Mouse (Mus musculus) intestine, postnatal 0 days (tissue): Measurements from ENCODE around the gene Pdzk1. TPM values are rescaled to one million over a fixed set of nuclear protein-coding genes. Genes with fewer than 3 reads are reported as not detected.
A peak's percentile ranks its signal among the peaks of the same experiment; 100 is the strongest.

Experiments
- ATAC-seq: fragments of 200-750 bp; cut with Nextera tagmentation; 2 replicates; pipeline ENCODE4 v1.8.0; 2017; ENCODE audit warnings: mild to moderate bottlenecking, moderate TSS enrichment, moderate library complexity
- H3K27ac ChIP-seq: fragments of 300-500 bp; sonication (generic); 2 replicates; pipeline ENCODE4 v1.5.1; 2014; ENCODE audit warnings: mild to moderate bottlenecking, low read depth, low read length, moderate library complexity
- H3K27me3 ChIP-seq: fragments of 300-500 bp; sonication (generic); replicated peaks from 2 replicates; pipeline ENCODE4 v1.6.1; 2014; ENCODE audit warnings: low read length, mixed read lengths; ENCODE audit not compliant: control insufficient read depth, insufficient read depth
- H3K36me3 ChIP-seq: fragments of 300-500 bp; sonication (generic); 2 replicates; pipeline ENCODE4 v1.6.1; 2014; ENCODE audit warnings: mild to moderate bottlenecking, moderate library complexity; ENCODE audit not compliant: control insufficient read depth, insufficient read depth
- H3K4me1 ChIP-seq: fragments of 300-500 bp; sonication (generic); replicated peaks from 2 replicates; pipeline ENCODE4 v1.6.1; 2014; ENCODE audit warnings: antibody characterized with exemption, low read length, mixed read lengths; ENCODE audit not compliant: control insufficient read depth, insufficient read depth
- H3K4me2 ChIP-seq: fragments of 300-500 bp; sonication (generic); replicated peaks from 2 replicates; pipeline ENCODE4 v1.6.1; 2014; ENCODE audit warnings: low read depth, mild to moderate bottlenecking, moderate library complexity
- H3K4me3 ChIP-seq: fragments of 300-500 bp; sonication (generic); 2 replicates; pipeline ENCODE4 v1.5.1; 2014; ENCODE audit warnings: low read depth, low read length
- H3K9ac ChIP-seq: fragments of 300-500 bp; sonication (generic); 2 replicates; pipeline ENCODE4 v1.6.1; 2014; ENCODE audit warnings: mild to moderate bottlenecking, low read depth, low read length
- H3K9me3 ChIP-seq: fragments of 300-500 bp; sonication (generic); 2 replicates; pipeline ENCODE4 v1.6.1; 2016; ENCODE audit warnings: mixed run types; ENCODE audit not compliant: control insufficient read depth
- CTCF ChIP-seq: sonication (generic); IDR thresholded peaks from 2 replicates; pipeline ENCODE4 v1.5.1; 2016; ENCODE audit warnings: low read depth, mild to moderate bottlenecking, control low read depth, antibody characterized with exemption, moderate library complexity
- WGBS: fragments of 180-500 bp; shearing (Covaris S2); extraction: QIAGEN DNeasy Blood & Tissue Kit; methylation state at CpG from one replicate; pipeline ENCODE4 v1.1.7; 2014; 5-methylcytosine and 5-hydroxymethylcytosine counted together
- polyA plus RNA-seq: library from polyadenylated mRNA; unstranded; fragments of >200 nt; fragmentation: Nextera tagmentation; extraction: Ambion mirVana; gene quantifications from 2 replicates; pipeline ENCODE4 v1.2.1, GENCODE M21; 2015

The Pdzk1 gene
- polyA plus RNA-seq, 1 experiment from 2014 or later, result 224 TPM

DNA sequence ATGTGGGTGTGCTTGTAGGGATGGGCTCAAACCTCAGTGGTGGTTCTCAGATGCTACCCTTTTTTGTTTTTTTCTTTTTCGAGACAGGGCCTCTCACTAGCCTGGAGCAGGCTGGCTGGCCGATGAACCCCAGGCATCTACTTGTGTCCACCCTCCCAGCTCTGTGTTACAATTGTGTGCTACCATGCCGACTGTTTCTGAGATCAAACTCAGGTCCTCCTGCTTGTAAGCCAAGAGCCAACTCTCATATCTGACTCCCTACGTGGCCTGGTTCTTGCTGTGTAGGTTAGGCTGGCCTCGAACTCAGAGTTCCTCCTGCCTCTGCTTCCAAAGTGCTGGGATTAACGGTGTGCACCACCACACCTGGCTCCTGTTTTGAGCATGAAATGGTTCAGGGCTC is 16.1 kb downstream of the Pdzk1 start:
- Histone ChIP-seq H3K36me3 (no peaks in the 10 kb centered on the region), H3K4me2 (no peak overlapping the region), H3K4me3 (no peak overlapping the region), H3K9me3 (no peaks in the 10 kb centered on the region), H3K27ac (no peak overlapping the region), H3K9ac (no peak overlapping the region), H3K4me1 (no peaks in the 10 kb centered on the region), H3K27me3 (no peaks in the 10 kb centered on the region)
- TF ChIP-seq CTCF, result no peak
- no peak for ATAC-seq
- 91% methylated on average over 6 of the region's 6 CpGs for WGBS

DNA sequence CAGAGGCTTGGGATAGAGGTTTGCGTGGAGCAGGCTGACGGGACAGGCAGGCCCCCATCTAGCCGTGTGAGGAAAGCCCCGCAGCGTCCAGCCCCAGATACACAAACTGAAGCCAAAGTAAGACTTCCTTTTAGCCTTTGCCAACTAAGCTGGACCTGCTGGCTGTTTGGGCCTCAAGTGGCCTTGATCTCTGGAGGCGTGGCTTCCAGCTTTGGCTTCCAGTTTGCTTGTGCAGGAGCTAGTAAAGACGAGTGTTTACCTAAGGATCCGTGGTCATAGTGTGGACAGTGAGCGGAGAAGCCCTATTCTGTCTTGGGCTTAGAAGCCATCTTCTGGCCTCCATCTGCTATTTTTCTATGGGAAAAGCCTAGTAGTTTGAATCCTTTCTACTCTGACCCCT is 16.7 kb downstream of the Pdzk1 start:
- Histone ChIP-seq H3K4me3 (no peak overlapping the region), H3K4me1 (no peaks in the 10 kb centered on the region), H3K9me3 (no peaks in the 10 kb centered on the region), H3K36me3 (peaks cover under 1% of the 10 kb centered on the region; the same call in 1 of the 2 replicates), H3K27ac (no peak overlapping the region), H3K4me2 (no peak overlapping the region), H3K9ac (no peak overlapping the region), H3K27me3 (no peaks in the 10 kb centered on the region)
- TF ChIP-seq CTCF, result no peak
- 55% methylated on average over 9 of the region's 9 CpGs for WGBS
- no peak for ATAC-seq

DNA sequence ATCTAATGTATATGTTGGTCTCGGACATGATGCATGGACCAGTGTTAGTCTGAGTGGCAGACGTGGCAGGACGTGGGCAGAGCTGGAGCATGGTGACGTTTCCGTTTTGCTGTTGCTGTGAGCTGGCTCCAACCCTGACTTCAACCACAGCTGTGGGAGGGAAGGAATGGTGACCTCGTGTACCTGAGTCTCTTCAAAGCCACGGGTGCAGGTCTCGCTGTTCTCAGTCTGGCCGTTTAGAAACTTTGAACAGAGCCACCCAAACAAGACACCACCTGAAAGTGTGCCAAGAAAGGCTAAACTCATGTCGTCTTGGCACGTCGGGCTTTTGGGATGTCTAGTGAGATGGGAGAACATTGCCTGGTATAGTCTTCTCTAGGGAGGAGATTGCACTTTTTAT is 17.9 kb downstream of the Pdzk1 start:
- H3K27me3 ChIP-seq, result no peaks in the 10 kb centered on the region
- no peak overlapping the region for H3K9ac ChIP-seq
- no peaks in the 10 kb centered on the region for H3K4me1 ChIP-seq
- no peak for TF ChIP-seq CTCF
- H3K36me3 ChIP-seq, result peaks cover 4% of the 10 kb centered on the region; the same call in 1 of the 2 replicates
- no peak overlapping the region for H3K27ac ChIP-seq
- H3K4me2 ChIP-seq, result no peak overlapping the region
- WGBS, result 88% methylated on average over 12 of the region's 12 CpGs
- ATAC-seq, result no peak
- no peaks in the 10 kb centered on the region for H3K9me3 ChIP-seq
- no peak overlapping the region for H3K4me3 ChIP-seq

DNA sequence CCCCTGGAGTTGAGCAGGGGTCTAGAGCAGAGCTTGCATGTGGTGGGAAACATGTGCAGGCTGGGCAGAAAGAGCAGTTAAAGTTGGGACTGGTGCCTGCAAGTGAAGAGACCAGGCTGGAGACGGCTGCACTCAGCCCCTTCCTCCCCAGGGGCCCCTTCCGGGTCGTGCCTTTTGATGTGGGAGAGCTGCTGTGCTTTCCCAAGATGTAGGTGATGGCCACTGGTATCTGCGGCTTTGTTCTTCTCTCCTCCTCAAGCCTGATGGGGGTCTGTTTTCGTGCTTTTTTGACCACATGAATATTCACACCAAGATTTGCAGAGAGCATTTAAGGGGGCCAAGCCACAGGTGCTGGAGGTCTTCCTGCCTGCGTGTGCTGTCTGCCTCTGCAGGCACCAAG is 18.6 kb downstream of the Pdzk1 start:
- 31% methylated on average over 6 of the region's 6 CpGs for WGBS
- Histone ChIP-seq H3K4me1 (no peaks in the 10 kb centered on the region), H3K27me3 (no peaks in the 10 kb centered on the region), H3K4me2 (no peak overlapping the region), H3K36me3 (peaks cover 4% of the 10 kb centered on the region; the same call in 1 of the 2 replicates), H3K27ac (no peak overlapping the region), H3K9ac (no peak overlapping the region), H3K4me3 (no peak overlapping the region), H3K9me3 (no peaks in the 10 kb centered on the region)
- no peak for TF ChIP-seq CTCF
- no peak for ATAC-seq

DNA sequence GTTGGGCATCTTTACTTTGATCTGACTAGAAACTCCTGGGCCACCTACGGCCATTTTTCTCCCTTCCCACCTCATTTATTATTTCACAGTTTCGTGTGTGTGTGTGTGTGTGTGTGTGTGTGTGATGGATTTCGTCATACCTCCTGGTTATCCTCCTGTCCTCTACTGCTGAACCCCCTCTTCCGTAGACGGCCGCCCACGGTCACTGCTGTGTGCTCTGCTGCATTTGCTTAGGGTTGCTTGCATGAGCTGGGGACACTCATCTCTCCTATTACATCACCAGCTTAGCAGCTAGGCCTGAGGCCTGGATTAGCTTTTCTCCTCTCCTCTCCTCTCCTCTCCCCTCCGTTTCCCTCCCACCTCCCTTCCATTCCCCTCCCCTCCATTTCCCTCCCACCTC is 19.4 kb downstream of the Pdzk1 start:
- H3K9ac ChIP-seq, result no peak overlapping the region
- TF ChIP-seq CTCF, result no peak
- H3K27me3 ChIP-seq, result no peaks in the 10 kb centered on the region
- H3K27ac ChIP-seq, result no peak overlapping the region
- H3K9me3 ChIP-seq, result no peaks in the 10 kb centered on the region
- WGBS, result 77% methylated on average over 7 of the region's 8 CpGs
- H3K4me2 ChIP-seq, result no peak overlapping the region
- H3K4me1 ChIP-seq, result no peaks in the 10 kb centered on the region
- H3K4me3 ChIP-seq, result no peak overlapping the region
- peaks cover 4% of the 10 kb centered on the region; the same call in 1 of the 2 replicates for H3K36me3 ChIP-seq
- no peak for ATAC-seq

DNA sequence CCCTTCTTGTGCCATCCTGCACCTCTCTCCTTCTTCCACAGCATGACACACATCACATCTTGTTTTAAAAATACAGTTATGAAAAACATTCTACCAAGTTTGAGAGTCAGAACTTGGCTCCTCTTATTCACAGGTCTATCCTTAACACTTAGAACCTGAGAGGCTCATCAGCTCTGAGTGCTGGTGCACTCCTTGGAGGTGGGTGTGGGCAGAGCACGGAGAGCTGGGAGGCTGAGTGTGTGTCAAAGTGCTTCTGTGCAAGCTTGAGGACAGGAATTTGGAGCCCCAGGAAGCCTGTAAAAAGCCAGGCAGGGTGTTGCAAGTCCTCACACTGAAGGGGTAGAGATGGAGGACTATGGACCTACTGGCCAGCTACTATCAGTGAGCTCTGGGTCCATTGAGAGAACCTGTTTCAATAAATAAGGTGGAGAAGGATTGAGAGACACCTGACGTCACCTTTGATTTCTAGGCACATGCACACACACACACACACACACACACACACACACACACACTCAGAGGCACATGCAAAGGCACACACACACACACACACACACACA is 20.2 kb downstream of the Pdzk1 start:
- Histone ChIP-seq H3K9ac (no peak overlapping the region), H3K27me3 (no peaks in the 10 kb centered on the region), H3K4me2 (no peak overlapping the region), H3K27ac (no peak overlapping the region), H3K4me3 (no peak overlapping the region), H3K4me1 (no peaks in the 10 kb centered on the region), H3K36me3 (peaks cover 4% of the 10 kb centered on the region; the same call in 1 of the 2 replicates), H3K9me3 (no peaks in the 10 kb centered on the region)
- WGBS, result 50% methylated on average over 2 of the region's 2 CpGs
- peak; percentile 63 for ATAC-seq
- TF ChIP-seq CTCF, result no peak

DNA sequence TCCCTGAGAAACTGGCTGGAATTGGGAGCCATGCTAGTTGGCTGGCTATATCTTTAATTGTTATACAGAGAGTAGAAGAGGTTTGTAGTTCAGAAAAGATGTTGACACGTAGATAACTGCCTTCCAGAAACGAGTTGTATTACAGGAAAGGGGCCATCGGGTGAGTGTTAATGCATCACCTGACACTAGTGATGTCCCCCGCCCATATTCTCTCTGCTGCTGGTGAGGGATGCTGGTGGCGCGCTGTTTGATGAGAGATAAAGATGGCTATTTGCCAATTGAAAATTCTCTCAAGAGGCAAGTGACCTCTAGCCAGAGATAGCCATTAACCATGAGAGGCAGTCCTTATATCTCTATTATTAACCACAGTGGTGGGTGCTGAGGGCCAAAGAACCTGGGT is 23.5 kb downstream of the Pdzk1 start:
- Histone ChIP-seq H3K36me3 (peaks cover 4% of the 10 kb centered on the region; the same call in 1 of the 2 replicates), H3K9me3 (no peaks in the 10 kb centered on the region), H3K4me3 (no peak overlapping the region), H3K4me2 (no peak overlapping the region), H3K9ac (no peak overlapping the region), H3K27me3 (no peaks in the 10 kb centered on the region), H3K4me1 (no peaks in the 10 kb centered on the region), H3K27ac (no peak overlapping the region)
- 46% methylated on average over 6 of the region's 6 CpGs for WGBS
- no peak for ATAC-seq
- no peak for TF ChIP-seq CTCF
